Mouse (Mus musculus): Measurements from ENCODE around the gene Depdc1b.

GRCm38 (mm10) chr13:108337340-108337739, 21.2 kb downstream of the Depdc1b start:
- no peak for TF ChIP-seq CTCF (IDR thresholded peaks at IDR 0.05; ENCODE audit: extremely low read depth, insufficient read depth, insufficient read length, insufficient replicate concordance)
- no peak for TF ChIP-seq POLR2A (IDR thresholded peaks at IDR 0.05; ENCODE audit: low read depth, low read length)

Data from spleen, adult 2 months (tissue).